Mouse (Mus musculus): ENCODE data around the gene Gm10717.
"Not testable (repeated sequence)": the region's sequence is repeated elsewhere in the genome, so short reads cannot be mapped to it uniquely, and the experiment has no call there.

Gene Gm10717

GRCm38 (mm10) chr9:3024912-3025467 lies at the start of gene Gm10717:
Gene Gm10717, plus strand, starts transcription at chr9:3025417.
- peak; percentile 57 for DNase-seq

DNA sequence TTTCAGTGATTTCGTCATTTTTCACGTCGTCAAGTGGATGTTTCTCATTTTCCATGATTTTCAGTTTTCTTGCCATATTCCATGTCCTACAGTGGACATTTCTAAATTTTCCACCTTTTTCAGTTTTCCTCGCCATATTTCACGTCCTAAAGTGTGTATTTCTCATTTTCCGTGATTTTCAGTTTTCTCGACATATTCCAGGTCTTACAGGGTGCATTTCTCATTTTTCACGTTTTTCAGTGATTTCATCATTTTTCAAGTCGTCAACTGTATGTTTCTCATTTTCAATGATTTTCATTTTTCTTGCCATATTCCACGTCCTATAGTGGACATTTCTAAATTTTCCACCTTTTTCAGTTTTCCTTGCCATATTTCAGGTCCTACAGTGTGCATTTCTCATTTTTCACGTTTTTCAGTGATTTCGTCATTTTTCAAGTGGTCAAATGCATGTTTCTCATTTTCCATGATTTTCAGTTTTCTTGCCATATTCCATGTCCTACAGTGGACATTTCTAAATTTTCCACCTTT lies 24.7 kb upstream of the Gm10717 start, which contains the start of gene Gm10722:
Gene Gm10722, plus strand, starts transcription at position 478 of the 528 bp plus-strand sequence.
- not testable (repeated sequence) for DNase-seq

DNA sequence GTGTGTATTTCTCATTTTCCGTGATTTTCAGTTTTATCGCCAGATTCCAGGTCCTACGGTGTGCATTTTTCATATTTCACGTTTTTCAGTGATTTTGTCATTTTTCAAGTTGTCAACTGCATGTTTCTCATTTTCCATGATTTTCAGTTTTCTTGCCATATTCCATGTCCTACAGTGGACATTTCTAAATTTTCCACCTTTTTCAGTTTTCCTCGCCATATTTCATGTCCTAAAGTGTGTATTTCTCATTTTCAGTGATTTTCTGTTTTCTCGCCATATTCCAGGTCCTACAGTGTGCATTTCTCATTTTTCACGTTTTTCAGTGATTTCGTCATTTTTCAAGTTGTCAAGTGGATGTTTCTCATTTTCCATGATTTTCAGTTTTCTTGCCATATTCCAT lies 24.2 kb upstream of the Gm10717 start:
- peak; percentile 22 for DNase-seq

- DNase-seq, result peak; percentile 99
Measured at GRCm38 (mm10) chr9:3001948-3002659, 23.1 kb upstream of the Gm10717 start.

DNA sequence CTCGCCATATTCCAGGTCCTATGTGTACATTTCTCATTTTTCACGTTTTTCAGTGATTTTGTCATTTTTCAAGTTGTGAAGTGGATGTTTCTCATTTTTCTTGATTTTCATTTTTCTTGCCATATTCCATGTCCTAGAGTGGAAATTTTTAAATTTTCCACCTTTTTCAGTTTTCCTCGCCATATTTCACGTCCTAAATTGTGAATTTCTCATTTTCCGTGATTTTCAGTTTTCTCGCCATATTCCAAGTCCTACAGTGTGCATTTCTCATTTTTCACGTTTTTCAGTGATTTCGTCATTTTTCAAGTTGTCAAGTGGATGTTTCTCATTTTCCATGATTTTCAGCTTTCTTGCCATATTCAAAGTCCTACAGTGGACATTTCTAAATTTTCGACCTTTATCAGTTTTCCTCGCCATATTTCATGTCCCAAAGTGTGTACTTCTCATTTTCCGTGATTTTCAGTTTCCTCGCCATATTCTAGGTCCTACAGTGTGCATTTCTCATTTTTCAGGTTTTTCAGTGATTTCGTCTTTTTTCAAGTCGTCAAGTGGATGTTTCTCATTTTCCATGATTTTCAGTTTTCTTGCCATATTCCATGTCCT lies 22.3 kb upstream of the Gm10717 start, which contains the start of gene Gm11168:
Gene Gm11168, plus strand, starts transcription at position 553 of the 603 bp plus-strand sequence.
- not testable (repeated sequence) for DNase-seq

- DNase-seq, result not testable (repeated sequence)
Measured at GRCm38 (mm10) chr9:3006179-3006578, 19.0 kb upstream of the Gm10717 start.

DNA sequence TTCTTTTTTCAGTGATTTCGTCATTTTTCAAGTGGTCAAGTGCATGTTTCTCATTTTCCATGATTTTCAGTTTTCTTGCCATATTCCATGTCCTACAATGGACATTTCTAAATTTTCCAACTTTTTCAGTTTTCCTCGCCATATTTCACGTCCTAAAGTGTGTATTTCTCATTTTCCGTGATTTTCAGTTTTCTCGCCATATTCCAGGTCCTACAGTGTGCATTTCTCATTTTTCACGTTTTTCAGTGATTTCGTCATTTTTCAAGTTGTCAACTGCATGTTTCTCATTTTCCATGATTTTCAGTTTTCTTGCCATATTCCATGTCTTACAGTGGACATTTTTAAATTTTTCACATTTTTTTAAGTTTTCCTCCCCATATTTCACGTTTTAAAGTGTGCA lies 18.6 kb upstream of the Gm10717 start:
- peak; percentile 75 for DNase-seq

GRCm38 (mm10) chr9:3007272-3007671 lies 17.9 kb upstream of the Gm10717 start:
- DNase-seq, result not testable (repeated sequence)

GRCm38 (mm10) chr9:3009331-3009730 lies 15.9 kb upstream of the Gm10717 start:
- not testable (repeated sequence) for DNase-seq

DNA sequence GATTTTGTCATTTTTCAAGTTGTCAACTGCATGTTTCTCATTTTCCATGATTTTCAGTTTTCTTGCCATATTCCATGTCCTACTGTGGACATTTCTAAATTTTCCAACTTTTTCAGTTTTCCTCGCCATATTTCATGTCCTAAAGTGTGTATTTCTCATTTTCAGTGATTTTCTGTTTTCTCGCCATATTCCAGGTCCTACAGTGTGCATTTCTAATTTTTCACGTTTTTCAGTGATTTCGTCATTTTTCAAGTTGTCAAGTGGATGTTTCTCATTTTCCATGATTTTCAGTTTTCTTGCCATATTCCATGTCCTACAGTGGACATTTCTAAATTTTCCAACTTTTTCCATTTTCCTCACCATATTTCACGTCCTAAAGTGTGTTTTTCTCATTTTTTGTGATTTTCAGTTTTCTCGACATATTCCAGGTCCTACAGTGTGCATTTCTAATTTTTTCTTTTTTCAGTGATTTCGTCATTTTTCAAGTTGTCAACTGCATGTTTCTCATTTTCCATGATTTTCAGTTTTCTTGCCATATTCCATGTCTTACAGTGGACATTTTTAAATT lies 13.1 kb upstream of the Gm10717 start:
- DNase-seq, result not testable (repeated sequence)

GRCm38 (mm10) chr9:3012733-3013279 lies 12.4 kb upstream of the Gm10717 start, which contains the start of gene Gm10721:
Gene Gm10721, plus strand, starts transcription at chr9:3013140.
- DNase-seq, result not testable (repeated sequence)

DNA sequence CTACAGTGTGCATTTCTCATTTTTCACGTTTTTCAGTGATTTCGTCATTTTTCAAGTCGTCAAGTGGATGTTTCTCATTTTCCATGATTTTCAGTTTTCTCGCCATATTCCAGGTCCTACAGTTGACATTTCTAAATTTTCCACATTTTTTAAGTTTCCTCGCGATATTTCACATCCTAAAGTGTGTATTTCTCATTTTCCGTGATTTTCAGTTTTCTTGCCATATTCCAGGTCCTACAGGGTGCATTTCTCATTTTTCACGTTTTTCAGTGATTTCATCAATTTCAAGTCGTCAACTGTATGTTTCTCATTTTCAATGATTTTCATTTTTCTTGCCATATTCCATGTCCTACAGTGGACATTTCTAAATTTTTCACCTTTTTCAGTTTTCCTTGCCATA lies 9.9 kb upstream of the Gm10717 start, which contains the start of gene Gm10720:
Gene Gm10720, plus strand, starts transcription at position 301 of the 400 bp plus-strand sequence.
- not testable (repeated sequence) for DNase-seq

GRCm38 (mm10) chr9:3015896-3016295 lies 9.3 kb upstream of the Gm10717 start:
- peak; percentile 0 for DNase-seq

- DNase-seq, result not testable (repeated sequence)
Measured at GRCm38 (mm10) chr9:3017108-3017507, 8.1 kb upstream of the Gm10717 start, which contains the start of gene Gm10719. Gene Gm10719, plus strand, starts transcription at chr9:3017408.

GRCm38 (mm10) chr9:3018944-3019343 lies 6.3 kb upstream of the Gm10717 start:
- peak; percentile 64 for DNase-seq

DNA sequence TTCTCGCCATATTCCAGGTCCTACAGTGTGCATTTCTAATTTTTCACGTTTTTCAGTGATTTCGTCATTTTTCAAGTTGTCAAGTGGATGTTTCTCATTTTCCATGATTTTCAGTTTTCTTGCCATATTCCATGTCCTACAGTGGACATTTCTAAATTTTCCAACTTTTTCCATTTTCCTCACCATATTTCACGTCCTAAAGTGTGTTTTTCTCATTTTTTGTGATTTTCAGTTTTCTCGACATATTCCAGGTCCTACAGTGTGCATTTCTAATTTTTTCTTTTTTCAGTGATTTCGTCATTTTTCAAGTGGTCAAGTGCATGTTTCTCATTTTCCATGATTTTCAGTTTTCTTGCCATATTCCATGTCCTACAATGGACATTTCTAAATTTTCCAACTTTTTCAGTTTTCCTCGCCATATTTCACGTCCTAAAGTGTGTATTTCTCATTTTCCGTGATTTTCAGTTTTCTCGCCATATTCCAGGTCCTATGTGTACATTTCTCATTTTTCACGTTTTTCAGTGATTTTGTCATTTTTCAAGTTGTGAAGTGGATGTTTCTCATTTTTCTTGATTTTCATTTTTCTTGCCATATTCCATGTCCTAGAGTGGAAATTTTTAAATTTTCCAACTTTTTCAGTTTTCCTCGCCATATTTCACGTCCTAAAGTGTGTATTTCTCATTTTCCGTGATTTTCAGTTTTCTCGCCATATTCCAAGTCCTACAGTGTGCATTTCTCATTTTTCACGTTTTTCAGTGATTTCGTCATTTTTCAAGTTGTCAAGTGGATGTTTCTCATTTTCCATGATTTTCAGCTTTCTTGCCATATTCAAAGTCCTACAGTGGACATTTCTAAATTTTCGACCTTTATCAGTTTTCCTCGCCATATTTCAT lies 5.1 kb upstream of the Gm10717 start:
- peak; percentile 74 for DNase-seq

DNA sequence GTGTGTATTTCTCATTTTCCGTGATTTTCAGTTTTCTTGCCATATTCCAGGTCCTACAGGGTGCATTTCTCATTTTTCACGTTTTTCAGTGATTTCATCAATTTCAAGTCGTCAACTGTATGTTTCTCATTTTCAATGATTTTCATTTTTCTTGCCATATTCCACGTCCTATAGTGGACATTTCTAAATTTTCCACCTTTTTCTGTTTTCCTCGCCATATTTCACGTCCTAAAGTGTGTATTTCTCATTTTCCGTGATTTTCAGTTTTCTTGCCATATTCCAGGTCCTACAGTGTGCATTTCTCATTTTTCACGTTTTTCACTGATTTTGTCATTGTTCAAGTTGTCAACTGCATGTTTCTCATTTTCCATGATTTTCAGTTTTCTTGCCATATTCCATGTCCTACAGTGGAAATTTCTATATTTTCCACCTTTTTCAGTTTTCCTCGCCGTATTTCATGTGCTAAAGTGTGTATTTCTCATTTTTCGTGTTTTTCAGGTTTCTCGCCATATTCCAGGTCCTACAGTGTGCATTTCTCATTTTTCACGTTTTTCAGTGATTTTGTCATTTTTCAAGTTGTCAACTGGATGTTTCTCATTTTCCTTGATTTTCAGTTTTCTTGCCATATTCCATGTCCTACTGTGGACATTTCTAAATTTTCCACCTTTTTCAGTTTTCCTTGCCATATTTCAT lies 2.8 kb upstream of the Gm10717 start:
- peak; percentile 73 for DNase-seq

DNA sequence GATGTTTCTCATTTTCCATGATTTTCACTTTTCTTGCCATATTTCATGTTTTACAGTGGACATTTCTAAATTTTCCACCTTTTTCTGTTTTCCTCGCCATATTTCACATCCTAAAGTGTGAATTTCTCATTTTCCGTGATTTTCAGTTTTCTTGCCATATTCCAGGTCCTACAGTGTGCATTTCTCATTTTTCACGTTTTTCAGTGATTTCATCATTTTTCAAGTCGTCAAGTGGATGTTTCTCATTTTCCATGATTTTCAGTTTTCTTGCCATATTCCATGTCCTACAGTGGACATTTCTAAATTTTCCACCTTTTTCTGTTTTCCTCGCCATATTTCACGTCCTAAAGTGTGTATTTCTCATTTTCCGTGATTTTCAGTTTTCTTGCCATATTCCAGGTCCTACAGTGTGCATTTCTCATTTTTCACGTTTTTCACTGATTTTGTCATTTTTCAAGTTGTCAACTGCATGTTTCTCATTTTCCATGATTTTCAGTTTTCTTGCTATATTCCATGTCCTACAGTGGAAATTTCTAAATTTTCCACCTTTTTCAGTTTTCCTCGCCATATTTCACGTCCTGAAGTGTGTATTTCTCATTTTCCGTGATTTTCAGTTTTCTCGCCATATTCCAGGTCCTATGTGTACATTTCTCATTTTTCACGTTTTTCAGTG lies 1.8 kb upstream of the Gm10717 start, which contains the start of gene Gm10718:
Gene Gm10718, plus strand, starts transcription at position 236 of the 673 bp plus-strand sequence.
- peak; percentile 22 for DNase-seq

GRCm38 (mm10) chr9:3023985-3024648 lies 1.1 kb upstream of the Gm10717 start:
- peak; percentile 65 for DNase-seq

DNA sequence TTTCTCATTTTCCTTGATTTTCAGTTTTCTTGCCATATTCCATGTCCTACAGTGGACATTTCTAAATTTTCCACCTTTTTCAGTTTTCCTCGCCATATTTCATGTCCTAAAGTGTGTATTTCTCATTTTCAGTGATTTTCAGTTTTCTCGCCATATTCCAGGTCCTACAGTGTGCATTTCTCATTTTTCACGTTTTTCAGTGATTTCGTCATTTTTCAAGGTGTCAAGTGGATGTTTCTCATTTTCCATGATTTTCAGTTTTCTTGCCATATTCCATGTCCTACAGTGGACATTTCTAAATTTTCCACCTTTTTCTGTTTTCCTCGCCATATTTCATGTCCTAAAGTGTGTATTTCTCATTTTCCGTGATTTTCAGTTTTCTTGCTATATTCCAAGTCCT lies 436 bp downstream of the Gm10717 start:
- DNase-seq, result peak; percentile 64
